Comparison of ENCODE assay signal across 7 mouse cellular contexts in genomic region chr10:53597121-53597881, GRCm38 (mm10). TPM values are rescaled to one million over a fixed set of nuclear protein-coding genes. Genes with fewer than 3 reads are reported as not detected.
DNase-seq lines count a peak whose midpoint lies in the region; ATAC-seq and TF ChIP-seq lines count a peak whose summit lies in the region.

No protein-coding gene starts in this region.

- H3K27me3 ChIP-seq in Patski = no peaks in the 10 kb centered on the region
- H3K27me3 ChIP-seq in embryonic facial prominence, embryonic 11.5 days (ENCODE audit: control insufficient read depth, insufficient read depth, low read length) = no peaks in the 10 kb centered on the region
- H3K27me3 ChIP-seq in liver, adult 2 months (ENCODE audit: control insufficient read depth, insufficient read depth, low read length) = no peaks in the 10 kb centered on the region
- H3K27me3 ChIP-seq in midbrain, embryonic 16.5 days (ENCODE audit: control insufficient read depth, insufficient read depth, low read depth, low read length) = no peaks in the 10 kb centered on the region

- in situ Hi-C loops in Patski (cut with MboI; ENCODE audit: low pct_unique_long_range_greater_than_20kb) = no loop called here

- H3K9ac ChIP-seq in embryonic facial prominence, embryonic 11.5 days (replicated peaks; ENCODE audit: low read length) = peak overlapping the region; percentile 98
- peak overlapping the region; percentile 92 for H3K9ac ChIP-seq in liver, adult 2 months (ENCODE audit: low read depth, low read length)
- H3K9ac ChIP-seq in midbrain, embryonic 16.5 days (ENCODE audit: low read depth, low read length) = peak overlapping the region; percentile 86

- no peak for TF ChIP-seq CTCF in Patski (IDR thresholded peaks at IDR 0.05)
- TF ChIP-seq CTCF in liver, adult 2 months (IDR thresholded peaks at IDR 0.05; ENCODE audit: low read depth, low read length) = no peak

- CTCF ChIA-PET in Patski (lab: Charles Lee) = interaction anchor here (0.7 to 1.1 kb wide), 2 partner anchors 11 to 18 kb away, joined by 3 to 5 read pairs; no protein-coding TSS in a partner anchor

- peak overlapping the region; percentile 99 for H3K27ac ChIP-seq in embryonic facial prominence, embryonic 11.5 days (replicated peaks; ENCODE audit: low read depth, low read length)
- peak overlapping the region; percentile 87 for H3K27ac ChIP-seq in liver, adult 2 months (replicated peaks; ENCODE audit: insufficient read depth, low read depth, low read length)
- peak overlapping the region; percentile 99 for H3K27ac ChIP-seq in midbrain, embryonic 16.5 days (ENCODE audit: low read length)

- ATAC-seq in Patski = peak; percentile 34
- ATAC-seq in embryonic facial prominence, embryonic 11.5 days (replicated peaks; ENCODE audit: insufficient number of reproducible peaks, low FRiP score, low TSS enrichment, low read depth) = peak; percentile 19; the same call in 1 of the 2 replicates
- peak; percentile 11 for ATAC-seq in midbrain, embryonic 16.5 days

- no peaks in the 10 kb centered on the region for H3K9me3 ChIP-seq in embryonic facial prominence, embryonic 11.5 days (replicated peaks; ENCODE audit: control insufficient read depth, low read length)
- no peaks in the 10 kb centered on the region for H3K9me3 ChIP-seq in midbrain, embryonic 16.5 days (replicated peaks; ENCODE audit: control insufficient read depth, low read length, poor library complexity, severe bottlenecking)

- no peak for TF ChIP-seq POLR2A in liver, adult 2 months (IDR thresholded peaks at IDR 0.05; ENCODE audit: extremely low read depth, insufficient read depth, low read length)

- POLR2A ChIA-PET in Patski (lab: Charles Lee) = no interaction called here

- WGBS in embryonic facial prominence, embryonic 11.5 days = 1% methylated on average over 62 of the region's 99 CpGs
- under 1% methylated on average over 98 of the region's 99 CpGs for WGBS in liver, adult 2 months
- WGBS in midbrain, embryonic 16.5 days = under 1% methylated on average over 55 of the region's 99 CpGs

- peak overlapping the region; percentile 50 for H3K4me2 ChIP-seq in embryonic facial prominence, embryonic 11.5 days (ENCODE audit: low read depth, low read length)
- H3K4me2 ChIP-seq in midbrain, embryonic 16.5 days (ENCODE audit: low read length) = peak overlapping the region; percentile 78

- peak overlapping the region; percentile 95 for H3K4me3 ChIP-seq in embryonic facial prominence, embryonic 11.5 days (ENCODE audit: low read depth, low read length)
- H3K4me3 ChIP-seq in liver, adult 2 months (ENCODE audit: insufficient read depth, low read depth, low read length) = peak overlapping the region; percentile 95
- peak overlapping the region; percentile 97 for H3K4me3 ChIP-seq in midbrain, embryonic 16.5 days (ENCODE audit: low read depth, low read length)

- H3K79me2 ChIP-seq in liver, adult 2 months (ENCODE audit: control insufficient read depth, insufficient read depth, low read length) = peaks cover 5% of the 10 kb centered on the region; the same call in 1 of the 2 replicates

- no peaks in the 10 kb centered on the region for H3K4me1 ChIP-seq in embryonic facial prominence, embryonic 11.5 days (ENCODE audit: control insufficient read depth, insufficient read depth, low read length)
- H3K4me1 ChIP-seq in liver, adult 2 months (ENCODE audit: control insufficient read depth, insufficient read depth, low read length) = peaks cover 3% of the 10 kb centered on the region
- H3K4me1 ChIP-seq in midbrain, embryonic 16.5 days (ENCODE audit: control insufficient read depth, insufficient read depth, low read length) = peaks cover 32% of the 10 kb centered on the region

- H3K36me3 ChIP-seq in embryonic facial prominence, embryonic 11.5 days (replicated peaks; ENCODE audit: control insufficient read depth, insufficient read depth, low read depth, low read length) = no peaks in the 10 kb centered on the region
- H3K36me3 ChIP-seq in liver, adult 2 months (ENCODE audit: control insufficient read depth, insufficient read depth, low read length) = peaks cover 4% of the 10 kb centered on the region
- no peaks in the 10 kb centered on the region for H3K36me3 ChIP-seq in midbrain, embryonic 16.5 days (ENCODE audit: control insufficient read depth, insufficient read depth, low read length)

- DNase-seq in Patski (ENCODE audit: low read depth, low spot score) = no peak
- DNase-seq in embryonic facial prominence, embryonic 11.5 days (ENCODE audit: low spot score) = peak; percentile 54
- DNase-seq in heart, adult 18-20 months = peak; percentile 34 to 36
- DNase-seq in kidney, adult 11 months = peak; percentile 20
- no peak for DNase-seq in liver, adult 2 months (ENCODE audit: extremely low read depth, low read depth, low spot score)
- DNase-seq in spleen, postnatal 14 days (ENCODE audit: low spot score in 2 of 2) = peak; percentile 32 to 41

RNA-seq across cellular contexts. Expression of gene Asf1a, which starts 0.7 kb away (rescaled TPM):
- 45.5 TPM for polyA plus RNA-seq in Patski (2021)
- 190 and 215 TPM in 2 replicates for polyA plus RNA-seq in embryonic facial prominence, embryonic 11.5 days (2014; fragmentation: Nextera tagmentation; extraction: Ambion mirVana)
- 10 to 100 TPM; 28.3 to 29.4 TPM for total RNA-seq in heart, adult 18-20 months (2021)
- 10.5 and 11.2 TPM in 2 replicates for total RNA-seq in liver, adult 2 months (2014; rRNA removed)
- 2.2 and 3.1 TPM in 2 replicates for polyA plus RNA-seq in liver, adult 2 months (2012; rRNA removed)
- polyA plus RNA-seq in midbrain, embryonic 16.5 days (2015; fragmentation: Nextera tagmentation; extraction: Ambion mirVana) = 51.2 and 59.4 TPM in 2 replicates

RNA-seq across cellular contexts. Expression of gene Mcm9, which starts 32.9 kb away (rescaled TPM):
- 8.8 TPM for polyA plus RNA-seq in Patski (2021)
- polyA plus RNA-seq in embryonic facial prominence, embryonic 11.5 days (2014; fragmentation: Nextera tagmentation; extraction: Ambion mirVana) = 16.2 and 18.2 TPM in 2 replicates
- total RNA-seq in heart, adult 18-20 months (2021) = 1 to 10 TPM; 2.5 to 3.4 TPM
- 4.2 and 5.0 TPM in 2 replicates for total RNA-seq in liver, adult 2 months (2014; rRNA removed)
- polyA plus RNA-seq in liver, adult 2 months (2012; rRNA removed) = 1.3 and 1.5 TPM in 2 replicates
- polyA plus RNA-seq in midbrain, embryonic 16.5 days (2015; fragmentation: Nextera tagmentation; extraction: Ambion mirVana) = 5.4 and 5.6 TPM in 2 replicates

Comparison
In these comparisons a context has a peak if more than half of its experiments do, and no peak if none do; other contexts are left out.
1. DNase-seq: peak in embryonic facial prominence, embryonic 11.5 days (single experiment), heart, adult 18-20 months (2 of 2), kidney, adult 11 months (single experiment) and spleen, postnatal 14 days (2 of 2); none in Patski (single experiment) and liver, adult 2 months (single experiment).
2. RNA of gene Asf1a, which starts 0.7 kb away (polyA plus RNA-seq): 190 to 215 TPM in embryonic facial prominence, embryonic 11.5 days, 51.2 to 59.4 TPM in midbrain, embryonic 16.5 days and 45.5 TPM in Patski (single experiment); 2.2 to 3.1 TPM in liver, adult 2 months; every median in the first group is over 10 times any median in the second.
3. Peak in every context shown above with its lines, with median percentiles within 50 percentile points of each other: ATAC-seq, H3K27ac ChIP-seq, H3K4me3 ChIP-seq and H3K9ac ChIP-seq.